ENCODE assay signal across 9 mouse cellular contexts in genomic region chr3:130058488-130058887, GRCm38 (mm10). TPM values are rescaled to one million over a fixed set of nuclear protein-coding genes. Genes with fewer than 3 reads are reported as not detected.
DNase-seq lines count a peak whose midpoint lies in the region; ATAC-seq and TF ChIP-seq lines count a peak whose summit lies in the region.
"Had no signal": no experiment of that assay in that cellular context is flagged by ENCODE, and none has a peak within 500 bp of the region (broad histone marks: within the 10 kb centered on the region; RNA-seq: fewer than 3 reads in every experiment).

No protein-coding gene starts in this region.

- no peak overlapping the region for H3K4me3 ChIP-seq in forebrain, embryonic 12.5 days (replicated peaks)
- no peak overlapping the region for H3K4me3 ChIP-seq in forebrain, postnatal 0 days (ENCODE audit: low read depth, low read length)
- no peak overlapping the region for H3K4me3 ChIP-seq in limb, embryonic 12.5 days (replicated peaks)
- H3K4me3 ChIP-seq in limb, embryonic 10.5 days, result no peak overlapping the region
- H3K4me3 ChIP-seq in hindbrain, embryonic 16.5 days (ENCODE audit: low read length), result no peak overlapping the region
- H3K4me3 ChIP-seq in neural tube, embryonic 13.5 days, result no peak overlapping the region

- H3K27me3 ChIP-seq in forebrain, embryonic 12.5 days, result no peaks in the 10 kb centered on the region; the same call in 1 of the 2 replicates
- H3K27me3 ChIP-seq in forebrain, postnatal 0 days (ENCODE audit: insufficient read depth, low read length), result no peaks in the 10 kb centered on the region
- no peaks in the 10 kb centered on the region for H3K27me3 ChIP-seq in limb, embryonic 12.5 days
- no peaks in the 10 kb centered on the region for H3K27me3 ChIP-seq in limb, embryonic 10.5 days (ENCODE audit: low read depth, poor library complexity, severe bottlenecking)
- H3K27me3 ChIP-seq in hindbrain, embryonic 16.5 days (replicated peaks; ENCODE audit: control insufficient read depth, insufficient read depth, low read length), result no peaks in the 10 kb centered on the region
- H3K27me3 ChIP-seq in neural tube, embryonic 13.5 days, result no peaks in the 10 kb centered on the region

- no peak for DNase-seq in forebrain, postnatal 0 days
- DNase-seq in limb, embryonic 10.5 days (ENCODE audit: low spot score), result no peak
- no peak for DNase-seq in cerebellum, adult 11-12 months
- no peak for DNase-seq in ovary, postnatal 10 days (ENCODE audit: low spot score)
- DNase-seq: cerebellum, postnatal 10 days had no signal

- ATAC-seq in forebrain, embryonic 12.5 days (ENCODE audit: low FRiP score), result no peak
- ATAC-seq in forebrain, postnatal 0 days, result no peak
- ATAC-seq in limb, embryonic 12.5 days (ENCODE audit: insufficient number of reproducible peaks, insufficient read depth, low FRiP score, low TSS enrichment, low read depth), result no peak
- ATAC-seq in hindbrain, embryonic 16.5 days, result no peak
- ATAC-seq in neural tube, embryonic 13.5 days (ENCODE audit: low read depth), result no peak

- 75% methylated on average over 2 of the region's 2 CpGs for WGBS in forebrain, embryonic 12.5 days
- 45% methylated on average over 2 of the region's 2 CpGs for WGBS in forebrain, postnatal 0 days
- 75% methylated on average over 2 of the region's 2 CpGs for WGBS in limb, embryonic 12.5 days
- 79% methylated on average over 2 of the region's 2 CpGs for WGBS in limb, embryonic 10.5 days
- 71% methylated on average over 2 of the region's 2 CpGs for WGBS in hindbrain, embryonic 16.5 days
- WGBS in neural tube, embryonic 13.5 days, result 69% methylated on average over 2 of the region's 2 CpGs

- peaks cover 40% of the 10 kb centered on the region for H3K4me1 ChIP-seq in forebrain, embryonic 12.5 days
- peaks cover 15% of the 10 kb centered on the region for H3K4me1 ChIP-seq in forebrain, postnatal 0 days (ENCODE audit: insufficient read depth)
- H3K4me1 ChIP-seq in limb, embryonic 12.5 days (replicated peaks), result peaks cover 40% of the 10 kb centered on the region
- H3K4me1 ChIP-seq in limb, embryonic 10.5 days, result peaks cover 37% of the 10 kb centered on the region
- peaks cover 33% of the 10 kb centered on the region for H3K4me1 ChIP-seq in hindbrain, embryonic 16.5 days (ENCODE audit: control insufficient read depth, insufficient read depth, low read depth, low read length)
- peaks cover 51% of the 10 kb centered on the region for H3K4me1 ChIP-seq in neural tube, embryonic 13.5 days (replicated peaks)

- H3K9me3 ChIP-seq in forebrain, embryonic 12.5 days, result no peaks in the 10 kb centered on the region
- H3K9me3 ChIP-seq in forebrain, postnatal 0 days (ENCODE audit: low read length), result no peaks in the 10 kb centered on the region
- H3K9me3 ChIP-seq in limb, embryonic 12.5 days, result no peaks in the 10 kb centered on the region
- H3K9me3 ChIP-seq in limb, embryonic 10.5 days (replicated peaks), result no peaks in the 10 kb centered on the region
- no peaks in the 10 kb centered on the region for H3K9me3 ChIP-seq in hindbrain, embryonic 16.5 days (ENCODE audit: control insufficient read depth, low read length)
- no peaks in the 10 kb centered on the region for H3K9me3 ChIP-seq in neural tube, embryonic 13.5 days

- H3K36me3 ChIP-seq in forebrain, embryonic 12.5 days (replicated peaks), result no peaks in the 10 kb centered on the region
- no peaks in the 10 kb centered on the region for H3K36me3 ChIP-seq in forebrain, postnatal 0 days (ENCODE audit: insufficient read depth)
- H3K36me3 ChIP-seq in limb, embryonic 12.5 days, result peaks cover 23% of the 10 kb centered on the region
- peaks cover 18% of the 10 kb centered on the region for H3K36me3 ChIP-seq in limb, embryonic 10.5 days
- H3K36me3 ChIP-seq in hindbrain, embryonic 16.5 days (ENCODE audit: control insufficient read depth, insufficient read depth, low read length), result no peaks in the 10 kb centered on the region
- H3K36me3 ChIP-seq in neural tube, embryonic 13.5 days, result no peaks in the 10 kb centered on the region

- H3K27ac ChIP-seq in forebrain, embryonic 12.5 days, result no peak overlapping the region
- no peak overlapping the region for H3K27ac ChIP-seq in forebrain, postnatal 0 days (ENCODE audit: low read depth, low read length)
- H3K27ac ChIP-seq in limb, embryonic 12.5 days, result no peak overlapping the region
- H3K27ac ChIP-seq in limb, embryonic 10.5 days, result no peak overlapping the region
- no peak overlapping the region for H3K27ac ChIP-seq in hindbrain, embryonic 16.5 days (ENCODE audit: low read depth, low read length)
- H3K27ac ChIP-seq in neural tube, embryonic 13.5 days (replicated peaks), result no peak overlapping the region

- H3K4me2 ChIP-seq in forebrain, embryonic 12.5 days, result peak overlapping the region; percentile 71
- H3K4me2 ChIP-seq in forebrain, postnatal 0 days (ENCODE audit: low read depth), result no peak overlapping the region
- peak overlapping the region; percentile 70 for H3K4me2 ChIP-seq in limb, embryonic 12.5 days
- peak overlapping the region; percentile 13; the same call in 1 of the 2 replicates for H3K4me2 ChIP-seq in hindbrain, embryonic 16.5 days (ENCODE audit: low read length)
- peak overlapping the region; percentile 60 for H3K4me2 ChIP-seq in neural tube, embryonic 13.5 days

- H3K9ac ChIP-seq in forebrain, embryonic 12.5 days, result no peak overlapping the region
- no peak overlapping the region for H3K9ac ChIP-seq in forebrain, postnatal 0 days
- H3K9ac ChIP-seq in limb, embryonic 12.5 days (replicated peaks), result no peak overlapping the region
- no peak overlapping the region for H3K9ac ChIP-seq in hindbrain, embryonic 16.5 days (ENCODE audit: low read depth, low read length)
- peak overlapping the region; percentile 9; the same call in 1 of the 2 replicates for H3K9ac ChIP-seq in neural tube, embryonic 13.5 days

- no peak for TF ChIP-seq CTCF in forebrain, postnatal 0 days (IDR thresholded peaks at IDR 0.05; ENCODE audit: low read depth)

RNA-seq across cellular contexts. Expression of gene Sec24b, which starts 2.9 kb away (rescaled TPM):
- 33.7 and 34.7 TPM in 2 replicates for polyA plus RNA-seq in forebrain, embryonic 12.5 days (2016; fragmentation: Nextera tagmentation; extraction: Ambion mirVana)
- 33.5 and 34.0 TPM in 2 replicates for total RNA-seq in forebrain, postnatal 0 days (2014; rRNA removed)
- polyA plus RNA-seq in forebrain, postnatal 0 days (2015; fragmentation: Nextera tagmentation; extraction: Ambion mirVana), result 18.1 and 24.3 TPM in 2 replicates
- 31.8 and 36.3 TPM in 2 replicates for polyA plus RNA-seq in limb, embryonic 12.5 days (2016; fragmentation: Nextera tagmentation; extraction: Ambion mirVana)
- polyA plus RNA-seq in limb, embryonic 10.5 days (2016; fragmentation: Nextera tagmentation; extraction: Ambion mirVana), result 37.8 and 40.5 TPM in 2 replicates
- 29.6 and 38.0 TPM in 2 replicates for polyA plus RNA-seq in hindbrain, embryonic 16.5 days (2015; fragmentation: Nextera tagmentation; extraction: Ambion mirVana)
- polyA plus RNA-seq in neural tube, embryonic 13.5 days (2015; fragmentation: Nextera tagmentation; extraction: Ambion mirVana), result 31.4 and 34.1 TPM in 2 replicates
